Comparison of ENCODE assay signal across 8 mouse cellular contexts in the genomic region with DNA sequence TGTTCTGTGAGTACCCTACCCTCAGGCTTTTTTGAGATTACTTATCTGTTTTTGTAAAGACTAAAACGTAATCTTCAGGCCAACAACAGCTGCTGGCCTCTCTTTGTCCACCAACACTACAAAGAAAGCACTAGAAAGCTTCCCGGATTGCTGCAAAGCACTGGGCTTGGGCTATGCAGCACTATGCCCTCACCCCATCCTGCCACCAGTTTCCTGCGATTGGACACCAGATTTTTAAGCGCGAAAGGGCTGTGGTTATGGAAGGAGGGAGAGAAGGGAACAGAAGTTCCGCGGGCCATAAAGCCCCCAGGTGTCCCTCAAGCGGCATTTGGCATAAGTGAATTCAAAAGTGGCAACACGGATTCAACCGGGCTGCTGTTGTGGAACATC. TPM values are rescaled to one million over a fixed set of nuclear protein-coding genes. Genes with fewer than 3 reads are reported as not detected.
A peak's percentile ranks its signal among the peaks of the same experiment; 100 is the strongest.
DNase-seq lines count a peak whose midpoint lies in the region; ATAC-seq lines count a peak whose summit lies in the region.

No protein-coding gene starts in this region.

- peak overlapping the region; percentile 81 for H3K9ac ChIP-seq in liver, embryonic 12.5 days

- peak; percentile 12 to 25 for DNase-seq in layer of hippocampus, postnatal 10 days (ENCODE audit: low spot score in 2 of 2)
- no peak for DNase-seq in layer of hippocampus, adult 18-20 months (ENCODE audit: low spot score in 2 of 2)
- DNase-seq in Muller cell, postnatal 12 days (ENCODE audit: inconsistent ontology term): peak; percentile 58
- peak; percentile 71 for DNase-seq in embryo, embryonic 10 days (ENCODE audit: low spot score)
- DNase-seq in retina, postnatal 1 day: peak; percentile 70
- no peak for DNase-seq in frontal cortex, postnatal 25 days (ENCODE audit: low spot score in 2 of 2)

- H3K27me3 ChIP-seq in liver, embryonic 12.5 days (replicated peaks): no peaks in the 10 kb centered on the region

- 1% methylated on average over 10 of the region's 10 CpGs for WGBS in liver, embryonic 12.5 days (ENCODE audit: insufficient replicate concordance)

- H3K36me3 ChIP-seq in liver, embryonic 12.5 days: peaks cover 44% of the 10 kb centered on the region

- H3K4me1 ChIP-seq in liver, embryonic 12.5 days: peaks cover 24% of the 10 kb centered on the region

- H3K4me2 ChIP-seq in liver, embryonic 12.5 days: peak overlapping the region; percentile 88

- peak overlapping the region; percentile 74 for H3K4me3 ChIP-seq in liver, embryonic 12.5 days

- H3K27ac ChIP-seq in liver, embryonic 12.5 days: peak overlapping the region; percentile 81

- no peaks in the 10 kb centered on the region for H3K9me3 ChIP-seq in liver, embryonic 12.5 days (replicated peaks)

- peak; percentile 51 to 57; a peak in 3 of 4 replicates for ATAC-seq in hematopoietic stem cell, adult 5-6 weeks (replicated peaks in 1 of 2; ENCODE audit: insufficient read depth in 1 of 2, low FRiP score in 2 of 2, low TSS enrichment in 1 of 2, low read depth in 1 of 2, poor library complexity in 2 of 2, severe bottlenecking in 2 of 2)
- peak; percentile 19; the same call in 1 of the 2 replicates for ATAC-seq in liver, embryonic 12.5 days

RNA-seq across cellular contexts. Expression of a gene that starts 0.8 kb away (rescaled TPM):
- total RNA-seq in layer of hippocampus, postnatal 10 days (2021): 1 to 10 TPM; 3.6 to 4.1 TPM
- 1 to 10 TPM; 4.5 to 4.6 TPM for total RNA-seq in layer of hippocampus, adult 18-20 months (2021)
- total RNA-seq in hematopoietic stem cell, adult 5-6 weeks (2017): 5.3 and 6.9 TPM in 2 replicates
- 3.9 and 4.0 TPM in 2 replicates for polyA plus RNA-seq in liver, embryonic 12.5 days (2016; fragmentation: Nextera tagmentation; extraction: Ambion mirVana)

RNA-seq across cellular contexts. Expression of a gene that starts 44.4 kb away (rescaled TPM):
- total RNA-seq in layer of hippocampus, postnatal 10 days (2021): 10 to 100 TPM; 40.9 to 41.7 TPM
- total RNA-seq in layer of hippocampus, adult 18-20 months (2021): 10 to 100 TPM; 35.1 to 36.3 TPM
- total RNA-seq in hematopoietic stem cell, adult 5-6 weeks (2017): 2.7 and 3.3 TPM in 2 replicates
- polyA plus RNA-seq in liver, embryonic 12.5 days (2016; fragmentation: Nextera tagmentation; extraction: Ambion mirVana): 0.80 and 0.97 TPM in 2 replicates

RNA-seq across cellular contexts. Expression of a gene that starts 56.2 kb away (rescaled TPM):
- 1 to 10 TPM; 3.0 to 3.1 TPM for total RNA-seq in layer of hippocampus, postnatal 10 days (2021)
- total RNA-seq in layer of hippocampus, adult 18-20 months (2021): 1 to 10 TPM; 5.1 to 7.1 TPM
- total RNA-seq in hematopoietic stem cell, adult 5-6 weeks (2017): 59.7 and 61.6 TPM in 2 replicates
- 29.6 and 30.6 TPM in 2 replicates for polyA plus RNA-seq in liver, embryonic 12.5 days (2016; fragmentation: Nextera tagmentation; extraction: Ambion mirVana)

Comparison
In these comparisons a context has a peak if more than half of its experiments do, and no peak if none do; other contexts are left out.
1. DNase-seq: peak in layer of hippocampus, postnatal 10 days (2 of 2), Muller cell, postnatal 12 days (single experiment), embryo, embryonic 10 days (single experiment) and retina, postnatal 1 day (single experiment); none in layer of hippocampus, adult 18-20 months (0 of 2) and frontal cortex, postnatal 25 days (0 of 2).